Mouse (Mus musculus) spleen, adult 2 months (tissue): ENCODE measurements around the gene Taldo1. TPM values are rescaled to one million over a fixed set of nuclear protein-coding genes. Genes with fewer than 3 reads are reported as not detected.

ENCODE experiments used
- DNase-seq, 2 experiments: peaks; one replicate each; pipeline versions ENCODE4 v3.0.0 to v3.0.0-alpha.2; 2012 to 2021; ENCODE audit warnings: low spot score in 2 of 2, low read depth in 1 of 2
- H3K27ac ChIP-seq: fragments of 200-500 bp; 2 replicates; pipeline ENCODE4 v1.5.1; 2012; ENCODE audit warnings: low read length, inconsistent platforms; ENCODE audit not compliant: insufficient read depth
- H3K27me3 ChIP-seq: fragments of 200-500 bp; 2 replicates; pipeline ENCODE4 v1.6.1; 2012; ENCODE audit warnings: mild to moderate bottlenecking, moderate library complexity, low read length, inconsistent platforms; ENCODE audit not compliant: control insufficient read depth, insufficient read depth
- H3K36me3 ChIP-seq: fragments of 200-500 bp; 2 replicates; pipeline ENCODE4 v1.6.1; 2012; ENCODE audit warnings: mild to moderate bottlenecking, low read length, inconsistent platforms; ENCODE audit not compliant: control insufficient read depth, insufficient read depth
- H3K4me1 ChIP-seq: fragments of 200-500 bp; 2 replicates; pipeline ENCODE4 v1.6.1; 2011; ENCODE audit warnings: inconsistent platforms; ENCODE audit not compliant: control insufficient read depth, insufficient read depth, insufficient read length
- H3K4me3 ChIP-seq: fragments of 200-500 bp; 2 replicates; pipeline ENCODE4 v1.5.1; 2011; ENCODE audit warnings: mild to moderate bottlenecking, inconsistent platforms; ENCODE audit not compliant: insufficient read depth, insufficient read length; ENCODE audit errors: extremely low read depth
- CTCF ChIP-seq: fragments of 200-500 bp; IDR thresholded peaks from 2 replicates; pipeline ENCODE4 v1.5.1; 2011; ENCODE audit warnings: mild to moderate bottlenecking, inconsistent platforms; ENCODE audit not compliant: insufficient read depth, insufficient read length, insufficient replicate concordance; ENCODE audit errors: extremely low read depth
- POLR2A ChIP-seq: fragments of 200-500 bp; IDR thresholded peaks from 2 replicates; pipeline ENCODE4 v1.6.1; 2011; ENCODE audit warnings: low read depth, low read length, inconsistent platforms
- WGBS: fragments of 180-500 bp; shearing (Covaris S2); methylation state at CpG from one replicate; pipeline ENCODE4 v1.1.7; 2018; 5-methylcytosine and 5-hydroxymethylcytosine counted together
- polyA plus RNA-seq: library from polyadenylated mRNA; depleted of rRNA; stranded (reverse); fragments of >200 nt; gene quantifications from 2 replicates; pipeline ENCODE4 v1.2.3, GENCODE M21; 2012

Taldo1 gene
- polyA plus RNA-seq, 1 experiment = 155 TPM

DNA sequence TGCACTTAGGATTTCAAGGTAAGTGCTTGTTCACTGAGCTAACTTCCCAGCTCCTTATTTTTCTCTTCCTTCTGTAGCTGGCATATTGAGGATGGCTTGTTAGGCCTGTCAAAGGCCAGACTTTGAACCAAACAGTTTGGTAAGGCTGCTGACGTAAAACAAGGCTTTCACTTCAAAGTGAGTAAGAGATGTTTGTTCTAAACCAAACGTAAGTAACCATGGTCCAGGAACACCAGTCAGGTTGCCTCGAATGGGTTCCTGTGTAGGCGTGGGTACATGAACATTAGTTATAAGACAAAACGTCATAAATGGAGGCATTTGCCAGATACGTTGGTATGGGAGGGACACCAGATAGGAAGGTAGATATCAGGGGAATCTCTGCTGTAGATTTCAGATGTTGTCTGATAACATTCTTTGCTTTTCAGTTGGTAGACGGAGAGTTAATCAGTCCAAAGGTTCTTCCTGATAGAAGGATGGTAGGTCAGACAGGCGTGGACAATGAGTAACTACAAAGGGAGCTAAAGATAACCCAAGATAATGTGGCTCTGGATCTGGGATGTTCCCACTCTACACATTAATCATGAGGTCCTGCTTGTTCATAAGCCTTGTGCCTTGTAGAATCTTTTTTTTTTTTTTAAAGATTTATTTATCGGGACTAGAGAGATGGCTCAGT, 28.2 kb downstream of the Taldo1 start:
- H3K4me3 ChIP-seq = no peak overlapping the region
- DNase-seq = no peak
- 88% methylated on average over 9 of the region's 9 CpGs for WGBS

DNA sequence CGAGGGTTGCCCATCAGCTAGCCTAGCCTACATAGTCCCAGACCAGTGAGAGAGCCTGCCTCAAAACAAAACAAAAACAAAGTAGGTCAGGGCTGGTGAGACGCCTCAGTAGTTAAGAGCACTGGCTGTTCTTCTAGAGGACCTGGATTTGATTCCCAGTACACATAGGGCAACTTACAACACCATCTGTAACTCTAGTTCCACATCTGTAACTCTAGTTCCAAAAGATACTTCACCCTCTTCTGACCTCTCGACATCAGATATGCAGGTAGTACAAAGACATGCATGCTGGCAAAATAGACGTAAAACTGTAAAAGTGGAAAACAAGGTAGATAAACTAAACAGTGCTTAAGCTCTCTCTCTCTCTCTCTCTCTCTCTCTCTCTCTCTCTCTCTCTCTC, 31.8 kb downstream of the Taldo1 start:
- no peak for TF ChIP-seq CTCF
- TF ChIP-seq POLR2A = no peak
- Histone ChIP-seq H3K27ac (no peak overlapping the region), H3K36me3 (no peaks in the 10 kb centered on the region), H3K27me3 (no peaks in the 10 kb centered on the region), H3K4me3 (no peak overlapping the region), H3K4me1 (peaks cover 2% of the 10 kb centered on the region; the same call in 1 of the 2 replicates)
- WGBS = 81% methylated on average over 4 of the region's 4 CpGs
- DNase-seq = no peak

More for the DNA sequence above, 28.2 kb downstream of the Taldo1 start:
- Histone ChIP-seq H3K36me3 (no peaks in the 10 kb centered on the region), H3K27me3 (no peaks in the 10 kb centered on the region), H3K4me1 (peaks cover 3% of the 10 kb centered on the region; the same call in 1 of the 2 replicates), H3K27ac (no peak overlapping the region)
- TF ChIP-seq POLR2A (no peak), CTCF (no peak)

DNA sequence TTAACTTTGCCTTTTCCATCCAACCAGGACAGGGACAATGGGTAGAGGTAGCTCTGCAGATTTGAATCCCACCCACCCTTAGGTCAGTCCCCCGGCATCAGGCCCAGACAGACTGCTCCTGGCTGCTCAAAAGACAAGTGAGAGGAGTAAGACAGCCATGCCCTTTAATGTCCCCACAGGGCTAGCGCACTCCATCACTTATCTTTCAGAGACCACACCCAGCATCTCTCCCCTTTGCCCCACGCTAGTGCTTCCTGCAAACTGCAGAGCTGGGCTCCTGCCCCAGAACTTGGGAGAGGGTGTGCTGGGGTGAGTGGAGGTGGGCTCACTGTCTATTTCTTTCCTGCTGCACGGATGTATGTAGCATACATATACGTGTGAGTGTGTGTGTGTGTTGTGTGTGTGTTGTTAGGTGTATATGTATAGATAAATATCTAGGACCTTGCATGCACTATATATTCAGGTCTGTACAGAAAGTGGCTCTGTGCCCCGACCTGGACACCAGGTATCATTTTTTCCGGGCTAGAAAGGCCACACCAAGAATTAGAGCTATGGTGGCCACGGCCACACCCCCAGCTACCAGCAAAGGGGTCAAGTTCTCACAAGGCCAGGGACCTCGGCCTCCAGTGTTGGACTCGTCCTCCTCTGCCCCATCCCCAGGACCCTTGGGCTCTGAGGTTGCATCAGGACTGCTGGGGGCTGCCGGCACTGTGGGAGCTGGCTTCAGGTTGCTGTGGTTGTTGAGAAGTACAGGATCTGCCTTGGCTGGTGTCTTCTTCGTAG, 35.1 kb downstream of the Taldo1 start:
- Histone ChIP-seq H3K27ac (no peak overlapping the region), H3K4me3 (no peak overlapping the region), H3K4me1 (no peaks in the 10 kb centered on the region), H3K27me3 (no peaks in the 10 kb centered on the region), H3K36me3 (peaks cover 10% of the 10 kb centered on the region)
- no peak for DNase-seq
- no peak for TF ChIP-seq POLR2A
- WGBS = 80% methylated on average over 12 of the region's 12 CpGs

DNA sequence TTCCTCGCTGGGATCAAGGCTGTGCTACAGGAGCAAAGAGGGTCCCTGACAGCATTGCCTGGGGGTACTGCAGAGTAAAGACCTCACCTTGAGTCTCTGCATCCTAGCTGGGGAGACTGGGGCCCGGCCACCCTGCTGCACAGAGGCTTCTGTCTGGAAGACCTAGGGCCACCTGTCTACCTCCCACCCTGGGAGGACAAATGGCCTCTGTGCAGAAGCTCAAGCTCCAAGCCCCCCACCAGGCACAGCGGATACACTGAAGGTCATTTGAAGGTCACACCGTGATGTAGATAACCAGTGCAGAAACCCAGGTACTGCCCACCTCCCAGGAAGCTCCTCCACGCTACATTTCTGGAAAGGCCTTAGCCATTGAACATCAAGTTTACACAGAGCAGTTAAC, 36.7 kb downstream of the Taldo1 start:
- Histone ChIP-seq H3K4me3 (no peak overlapping the region), H3K36me3 (peaks cover 17% of the 10 kb centered on the region), H3K4me1 (no peaks in the 10 kb centered on the region), H3K27ac (no peak overlapping the region), H3K27me3 (no peaks in the 10 kb centered on the region)
- TF ChIP-seq CTCF (no peak), POLR2A (no peak)
- DNase-seq = no peak
- WGBS = 83% methylated on average over 5 of the region's 5 CpGs

- DNase-seq = peak in 1 of 2 experiments; percentile 3
- H3K27ac ChIP-seq = no peak within 1 kb of the TSS
- no peaks in the 10 kb centered on the region for H3K27me3 ChIP-seq
- TF ChIP-seq POLR2A = no peak
- no peak for TF ChIP-seq CTCF
- H3K4me1 ChIP-seq = peaks cover 4% of the 10 kb centered on the region; the same call in 1 of the 2 replicates
- no peak within 1 kb of the TSS for H3K4me3 ChIP-seq
- peaks cover 19% of the 10 kb centered on the region for H3K36me3 ChIP-seq
- WGBS = 60% methylated on average over 19 of the region's 19 CpGs
These were observed 37.3 kb downstream of the Taldo1 start, which contains the start of gene Cend1 for GRCm38 (mm10) chr7:141429310-141429709. Gene Cend1 (minus strand): TSS chr7:141429491.

DNA sequence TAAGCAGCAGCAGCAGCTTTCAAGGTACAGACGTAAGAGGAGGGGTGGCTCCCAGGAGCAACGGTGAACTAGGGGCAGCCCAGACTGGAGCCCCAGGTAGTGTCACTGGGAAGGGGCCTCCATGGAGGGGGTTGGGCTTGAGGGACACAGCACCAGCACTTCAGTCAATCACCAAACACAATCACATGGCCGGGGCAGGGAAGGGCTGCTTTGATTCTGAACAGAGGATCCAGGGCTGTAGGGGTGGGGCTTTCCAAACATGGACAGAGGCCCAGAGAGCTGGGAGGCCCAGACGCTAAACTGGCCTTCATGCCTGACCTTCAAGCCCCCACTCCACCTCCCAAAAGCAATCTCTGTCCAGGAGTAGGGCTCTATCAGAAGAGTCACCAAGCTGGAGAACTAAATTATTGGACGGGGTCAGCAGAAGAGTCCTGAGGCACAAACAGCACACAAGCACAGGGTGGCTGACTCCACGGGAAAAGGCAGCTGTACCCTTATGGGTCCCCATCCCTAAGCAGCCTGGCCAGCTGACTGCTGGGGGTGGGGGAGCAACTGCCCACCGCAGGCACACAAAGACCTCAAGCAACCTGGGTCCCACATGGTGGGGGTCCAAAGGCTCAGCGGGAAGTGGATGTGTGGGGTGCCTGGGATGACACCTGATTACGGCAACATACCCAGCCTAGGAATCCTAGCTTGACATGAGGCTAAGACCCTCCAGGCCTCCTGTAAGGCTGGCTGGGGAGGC, 38.0 kb downstream of the Taldo1 start:
- WGBS = 89% methylated on average over 9 of the region's 9 CpGs
- H3K4me1 ChIP-seq = peaks cover 11% of the 10 kb centered on the region; the same call in 1 of the 2 replicates
- DNase-seq = no peak

More for the DNA sequence above, 38.0 kb downstream of the Taldo1 start:
- H3K27ac ChIP-seq = no peak overlapping the region
- H3K36me3 ChIP-seq = peaks cover 19% of the 10 kb centered on the region
- H3K4me3 ChIP-seq = no peak overlapping the region
- no peak for TF ChIP-seq CTCF
- TF ChIP-seq POLR2A = no peak
- no peaks in the 10 kb centered on the region for H3K27me3 ChIP-seq
